Mouse (Mus musculus) ovary, postnatal 10 days (tissue): ENCODE measurements around the gene Rhbdf1.
A peak's percentile ranks its signal among the peaks of the same experiment; 100 is the strongest.

Experiments used
- DNase-seq: peaks from one replicate; pipeline ENCODE4 v3.0.0; 2022; ENCODE audit warnings: low spot score

Rhbdf1 gene

GRCm38 (mm10) chr11:32221951-32222409 is at the start of gene Rhbdf1:
Rhbdf1 (minus strand) TSS chr11:32222300.
- no peak for DNase-seq

GRCm38 (mm10) chr11:32271178-32271577 is 49.1 kb upstream of the Rhbdf1 start:
- no peak for DNase-seq

- DNase-seq = no peak
These were observed 46.9 kb upstream of the Rhbdf1 start for GRCm38 (mm10) chr11:32268952-32269351.

- DNase-seq = no peak
These were observed 45.9 kb upstream of the Rhbdf1 start for GRCm38 (mm10) chr11:32267964-32268363.

GRCm38 (mm10) chr11:32267188-32267884 is 45.2 kb upstream of the Rhbdf1 start, which contains the start of gene Nprl3:
Nprl3 (minus strand) TSS chr11:32267707.
- peak; percentile 94 for DNase-seq

GRCm38 (mm10) chr11:32266776-32267175 is 44.7 kb upstream of the Rhbdf1 start:
- no peak for DNase-seq

GRCm38 (mm10) chr11:32266194-32266593 is 44.1 kb upstream of the Rhbdf1 start:
- DNase-seq = no peak

GRCm38 (mm10) chr11:32265117-32265738 is 43.1 kb upstream of the Rhbdf1 start:
- no peak for DNase-seq

GRCm38 (mm10) chr11:32262674-32263415 is 40.7 kb upstream of the Rhbdf1 start:
- DNase-seq = no peak

GRCm38 (mm10) chr11:32256566-32256965 is 34.5 kb upstream of the Rhbdf1 start:
- no peak for DNase-seq

- no peak for DNase-seq
These were observed 34.0 kb upstream of the Rhbdf1 start for GRCm38 (mm10) chr11:32256146-32256545.

GRCm38 (mm10) chr11:32253121-32253520 is 31.0 kb upstream of the Rhbdf1 start:
- no peak for DNase-seq

- DNase-seq = no peak
These were observed 29.0 kb upstream of the Rhbdf1 start for GRCm38 (mm10) chr11:32250880-32251763.

GRCm38 (mm10) chr11:32248350-32248749 is 26.2 kb upstream of the Rhbdf1 start:
- no peak for DNase-seq

- DNase-seq = no peak
These were observed 25.0 kb upstream of the Rhbdf1 start for GRCm38 (mm10) chr11:32247068-32247467.

GRCm38 (mm10) chr11:32245614-32246013 is 23.5 kb upstream of the Rhbdf1 start:
- no peak for DNase-seq

GRCm38 (mm10) chr11:32244617-32245016 is 22.5 kb upstream of the Rhbdf1 start:
- no peak for DNase-seq

- no peak for DNase-seq
These were observed 22.0 kb upstream of the Rhbdf1 start for GRCm38 (mm10) chr11:32244064-32244463.

GRCm38 (mm10) chr11:32243205-32243955 is 21.3 kb upstream of the Rhbdf1 start:
- DNase-seq = no peak

GRCm38 (mm10) chr11:32242209-32242608 is 20.1 kb upstream of the Rhbdf1 start:
- DNase-seq = no peak

- no peak for DNase-seq
These were observed 19.3 kb upstream of the Rhbdf1 start for GRCm38 (mm10) chr11:32241391-32241790.
